Mouse (Mus musculus) kidney, adult 11 months (tissue): ENCODE measurements around the gene Caskin1.
A peak's percentile ranks its signal among the peaks of the same experiment; 100 is the strongest.

ENCODE experiments used
- DNase-seq: peaks from one replicate; pipeline ENCODE4 v3.0.0; 2022

Caskin1 gene

DNA sequence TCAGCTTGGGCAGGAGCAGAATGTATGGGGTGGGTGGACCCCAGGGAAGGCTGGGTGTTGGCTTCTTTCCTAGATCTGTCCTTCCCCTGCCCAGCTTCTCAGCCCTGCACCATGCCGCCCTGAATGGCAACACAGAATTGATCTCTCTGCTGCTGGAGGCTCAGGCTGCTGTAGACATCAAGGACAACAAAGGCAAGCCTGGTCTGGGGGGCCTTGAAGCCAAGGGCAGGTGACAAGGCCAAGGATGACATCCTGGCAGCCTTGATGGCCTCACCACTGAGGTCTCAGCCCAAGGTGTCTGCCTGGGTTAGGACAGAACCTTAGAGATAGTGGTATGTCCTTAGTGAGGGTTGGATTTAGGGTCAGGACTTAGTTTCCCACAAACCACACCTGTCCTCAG is 7.6 kb downstream of the Caskin1 start:
- DNase-seq = no peak

DNA sequence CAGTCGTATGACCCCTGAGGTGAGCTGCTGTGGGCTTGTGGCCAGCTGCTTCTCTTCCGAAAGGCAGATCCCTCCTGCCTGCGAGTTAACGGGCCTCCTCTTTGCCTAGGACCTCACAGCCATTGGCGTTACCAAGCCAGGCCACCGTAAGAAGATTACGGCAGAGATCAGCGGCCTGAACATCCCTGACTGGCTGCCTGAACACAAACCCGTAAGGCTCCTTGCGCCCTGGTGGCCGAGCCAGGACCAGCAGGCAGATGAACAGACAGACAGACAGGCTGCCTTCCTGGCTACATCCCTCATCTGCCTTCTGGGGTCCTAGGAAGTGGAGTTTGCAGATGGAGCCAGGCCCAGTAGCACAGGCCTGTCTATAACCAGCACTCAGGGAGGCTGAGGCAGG is 13.8 kb downstream of the Caskin1 start:
- DNase-seq = no peak

DNA sequence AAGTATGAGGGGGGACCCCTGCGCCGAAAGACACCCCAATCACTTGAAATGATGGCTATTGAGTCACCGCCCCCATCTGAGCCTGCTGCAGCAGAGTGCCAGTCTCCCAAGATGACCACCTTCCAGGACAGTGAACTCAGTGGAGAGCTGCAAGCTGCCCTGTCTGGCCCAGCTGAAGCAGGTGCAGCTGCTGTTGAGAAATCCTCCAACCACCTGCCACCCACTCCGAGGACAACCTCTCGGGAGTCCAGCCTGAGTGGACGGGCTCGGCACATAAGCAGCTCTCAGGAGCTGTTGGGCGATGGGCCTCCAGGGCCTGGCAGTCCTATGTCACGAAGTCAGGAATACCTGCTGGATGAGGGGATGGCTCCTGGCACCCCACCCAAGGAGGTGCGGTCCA is 15.7 kb downstream of the Caskin1 start:
- DNase-seq = no peak

DNA sequence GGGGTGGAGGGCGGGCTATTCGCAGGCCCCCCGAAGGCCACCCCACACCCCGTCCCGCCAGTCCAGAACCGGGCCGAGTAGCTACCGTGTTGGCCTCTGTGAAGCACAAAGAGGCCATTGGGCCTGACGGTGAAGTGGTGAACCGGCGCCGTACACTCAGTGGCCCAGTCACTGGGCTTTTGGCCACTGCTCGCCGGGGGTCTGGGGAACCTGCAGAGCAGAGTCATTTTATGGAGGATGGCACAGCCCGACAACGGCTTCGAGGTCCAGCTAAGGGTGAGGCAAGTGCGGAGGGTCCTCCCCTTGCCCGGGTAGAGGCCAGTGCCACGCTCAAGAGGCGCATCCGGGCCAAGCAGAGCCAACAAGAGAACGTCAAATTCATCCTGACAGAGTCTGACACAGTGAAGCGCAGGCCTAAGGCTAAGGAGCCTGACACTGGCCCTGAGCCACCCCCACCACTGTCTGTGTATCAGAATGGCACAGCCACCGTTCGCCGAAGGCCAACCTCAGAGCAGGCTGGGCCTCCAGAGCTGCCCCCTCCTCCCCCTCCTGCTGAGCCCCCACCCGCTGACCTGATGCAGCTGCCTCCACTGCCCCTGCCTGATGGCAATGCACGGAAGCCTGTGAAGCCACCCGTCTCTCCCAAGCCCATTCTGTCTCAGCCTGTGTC is 17.0 kb downstream of the Caskin1 start:
- DNase-seq = no peak

DNA sequence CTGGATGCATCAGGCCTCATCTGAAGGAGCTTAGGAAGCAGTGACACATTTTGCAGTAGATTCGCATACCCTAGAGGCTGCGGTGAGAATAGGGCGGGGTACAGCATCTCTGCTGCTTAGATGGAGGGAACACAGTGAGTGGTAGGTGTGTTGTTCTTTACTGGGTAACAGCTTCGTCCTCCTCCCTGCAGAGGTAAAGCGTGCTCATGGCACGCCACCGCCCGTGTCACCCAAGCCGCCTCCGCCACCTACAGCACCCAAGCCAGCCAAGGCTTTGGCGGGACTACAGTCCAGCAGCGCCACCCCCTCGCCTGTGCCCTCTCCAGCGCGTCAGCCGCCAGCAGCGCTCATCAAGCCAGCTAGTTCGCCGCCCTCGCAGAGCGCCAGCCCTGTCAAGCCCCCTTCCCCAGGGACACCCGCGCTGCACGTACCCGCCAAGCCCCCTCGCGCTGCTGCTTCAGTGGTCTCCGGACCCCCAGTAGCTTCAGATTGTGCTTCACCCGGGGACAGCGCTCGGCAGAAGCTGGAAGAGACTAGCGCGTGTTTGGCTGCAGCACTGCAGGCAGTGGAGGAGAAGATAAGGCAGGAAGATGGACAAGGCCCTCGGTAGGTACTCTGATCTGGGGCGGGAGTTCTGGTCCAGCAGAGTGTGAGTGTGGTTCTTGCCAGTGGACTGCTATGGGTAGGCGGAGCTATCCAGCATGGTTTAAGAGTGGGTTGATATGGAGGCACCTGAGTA is 18.1 kb downstream of the Caskin1 start:
- no peak for DNase-seq

DNA sequence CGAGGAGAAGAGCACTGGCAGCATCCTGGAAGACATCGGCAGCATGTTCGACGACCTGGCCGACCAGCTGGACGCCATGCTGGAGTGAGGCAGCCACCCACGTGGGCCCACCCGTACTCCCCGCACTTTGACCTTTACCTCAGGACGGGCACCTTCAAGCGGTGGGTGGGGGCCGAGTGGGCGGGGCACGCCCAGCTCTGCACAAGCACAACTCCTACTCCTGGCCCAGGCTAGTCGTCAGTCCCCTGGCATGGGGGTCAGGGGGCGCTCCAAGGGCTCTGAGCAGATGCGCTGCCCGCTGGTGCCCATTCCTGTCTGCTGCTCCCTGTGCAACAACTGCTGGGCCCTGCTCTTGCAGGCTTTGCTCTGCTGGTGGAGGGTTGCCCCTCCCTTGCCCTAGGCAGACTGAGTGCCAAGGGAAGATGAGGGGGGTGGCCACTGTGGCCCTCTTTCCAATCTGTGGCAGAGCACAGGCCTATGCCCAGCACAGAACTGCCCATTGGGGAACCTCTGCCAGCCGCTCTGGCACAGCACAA is 18.8 kb downstream of the Caskin1 start:
- no peak for DNase-seq

DNA sequence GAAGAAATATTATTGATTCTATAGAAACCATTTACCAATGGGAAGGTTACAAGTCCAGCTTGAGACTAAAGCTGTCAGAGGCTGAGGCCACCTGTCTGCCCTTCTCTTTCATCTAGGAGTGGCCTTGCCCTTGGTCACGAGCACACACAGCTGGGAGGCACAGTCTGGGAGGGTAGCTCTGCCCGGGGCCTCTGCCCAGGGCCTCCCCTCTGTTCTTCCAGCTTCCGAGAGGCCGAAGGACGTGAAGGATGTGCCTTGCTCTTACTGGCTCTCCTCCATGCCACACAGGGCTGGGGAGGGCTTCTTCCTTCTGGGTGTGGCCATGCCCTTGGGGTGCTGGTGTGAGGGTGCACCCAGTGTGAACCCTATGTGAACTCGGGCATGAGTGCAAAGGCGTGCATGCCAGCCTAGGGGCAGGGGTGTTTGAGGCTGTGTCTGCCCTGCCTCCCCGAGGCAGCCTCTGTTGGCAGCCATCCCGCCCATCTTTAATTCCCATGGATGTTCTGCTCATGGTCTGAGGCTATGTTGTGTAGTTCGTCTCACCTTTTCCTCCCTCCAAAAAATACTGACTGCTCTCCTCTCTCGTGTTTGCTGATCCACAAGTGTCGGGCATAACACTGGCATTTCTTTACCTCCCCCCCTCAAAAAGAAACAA is 19.5 kb downstream of the Caskin1 start:
- DNase-seq = no peak

DNA sequence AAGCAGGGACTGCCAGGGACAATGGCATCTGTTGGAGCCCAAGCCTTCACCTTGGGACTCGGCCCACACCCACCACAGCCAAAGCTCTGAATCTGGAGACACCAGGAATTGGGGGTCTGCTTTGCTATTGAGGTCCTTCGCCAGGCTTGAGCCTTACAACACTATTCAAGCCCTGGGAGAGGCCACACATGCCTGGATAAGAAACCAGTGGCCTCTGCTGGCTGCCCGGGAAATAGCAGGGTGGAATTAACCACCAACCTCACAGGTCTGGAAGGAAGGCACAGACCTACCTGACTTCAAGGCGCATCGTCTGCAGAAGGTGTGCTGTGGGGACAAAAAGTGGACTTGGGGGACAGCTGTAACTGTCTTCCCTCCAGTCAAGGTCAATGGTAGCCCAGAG is 25.2 kb downstream of the Caskin1 start:
- DNase-seq = peak; percentile 49

DNA sequence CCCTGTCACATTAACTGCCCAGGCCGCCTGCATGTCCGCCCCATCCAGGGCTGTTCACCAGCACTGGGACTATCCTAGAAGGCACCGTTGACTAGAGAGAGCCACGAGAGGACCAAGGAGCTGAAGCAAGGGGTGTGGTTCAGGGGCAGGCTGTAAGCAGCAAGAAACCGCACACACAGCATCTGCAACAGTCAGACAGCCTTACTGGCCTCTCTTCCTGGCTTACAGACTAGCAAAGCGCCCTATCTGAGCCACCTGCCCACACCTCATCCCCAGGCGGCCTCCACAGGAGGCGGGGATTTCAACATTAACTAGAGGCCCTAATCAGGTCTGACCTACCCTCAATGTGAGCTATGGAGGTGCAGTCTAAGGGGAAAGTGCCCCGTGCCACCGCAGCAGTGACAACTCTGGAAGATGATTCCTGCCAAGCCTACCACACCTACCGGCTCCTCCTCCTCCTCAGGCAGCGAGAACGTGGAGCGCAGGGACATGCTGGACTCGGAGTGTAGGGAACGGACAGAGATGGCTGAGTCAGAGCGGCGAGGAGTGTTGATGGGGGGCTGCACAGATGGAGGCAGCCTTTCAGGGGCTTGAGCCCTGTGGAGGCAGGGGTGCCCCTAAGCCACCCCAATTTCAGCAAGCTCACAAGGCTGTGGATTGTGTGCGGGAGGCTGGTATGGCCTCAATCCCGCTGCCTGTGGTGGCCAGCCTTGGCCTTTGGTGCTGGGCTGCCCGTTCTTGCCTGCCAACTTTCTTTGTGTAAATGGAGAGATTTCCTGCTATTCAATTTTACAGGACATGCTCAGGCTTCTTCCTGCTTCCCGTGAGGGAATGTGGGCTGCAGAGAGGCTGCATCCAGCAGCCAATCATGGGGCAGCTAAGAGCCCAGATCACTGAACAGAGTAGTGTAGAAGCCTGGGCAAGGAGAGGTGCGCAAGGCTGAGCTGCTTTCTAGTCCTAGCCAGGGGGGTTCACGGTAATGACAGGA is 26.2 kb downstream of the Caskin1 start:
- peak; percentile 25 for DNase-seq

DNA sequence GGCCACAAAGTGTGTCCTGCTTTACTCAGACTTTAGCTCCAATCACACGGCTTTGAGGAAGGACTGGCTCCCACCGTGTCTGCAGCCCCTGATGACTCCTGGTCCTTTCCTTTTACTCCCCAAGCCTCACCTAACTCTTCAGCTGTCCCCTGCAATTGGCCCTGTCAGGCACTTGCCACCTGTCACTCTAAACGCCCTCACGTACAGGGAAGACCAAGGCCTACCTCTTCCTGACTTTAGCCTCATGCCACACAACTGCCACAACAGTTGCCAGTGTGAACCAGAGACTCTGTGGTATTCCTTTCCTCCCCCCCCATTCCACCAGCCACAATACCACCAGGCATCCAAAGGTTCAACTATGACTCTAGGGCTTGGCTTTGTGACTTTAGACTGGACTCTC is 32.0 kb downstream of the Caskin1 start:
- DNase-seq = no peak

DNA sequence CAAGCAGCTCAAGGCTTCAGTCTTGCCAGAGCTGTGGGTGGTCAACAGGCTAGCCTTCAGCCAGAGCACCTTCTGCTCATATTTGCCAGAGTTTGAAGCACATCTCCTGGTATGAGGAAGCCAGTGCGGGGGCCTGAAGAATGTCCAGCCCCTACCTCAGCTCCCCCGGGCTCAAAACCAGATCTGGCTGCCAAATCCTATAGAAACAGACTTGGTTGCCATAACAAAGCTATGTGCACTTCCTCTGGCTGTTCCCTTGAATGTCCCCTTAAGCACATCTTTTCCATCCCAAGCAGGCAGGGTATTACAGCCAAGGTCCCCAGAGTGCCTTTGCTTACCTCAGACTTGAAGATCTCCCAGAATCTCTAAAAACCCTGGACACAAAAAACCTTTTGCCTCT is 36.3 kb downstream of the Caskin1 start:
- no peak for DNase-seq

DNA sequence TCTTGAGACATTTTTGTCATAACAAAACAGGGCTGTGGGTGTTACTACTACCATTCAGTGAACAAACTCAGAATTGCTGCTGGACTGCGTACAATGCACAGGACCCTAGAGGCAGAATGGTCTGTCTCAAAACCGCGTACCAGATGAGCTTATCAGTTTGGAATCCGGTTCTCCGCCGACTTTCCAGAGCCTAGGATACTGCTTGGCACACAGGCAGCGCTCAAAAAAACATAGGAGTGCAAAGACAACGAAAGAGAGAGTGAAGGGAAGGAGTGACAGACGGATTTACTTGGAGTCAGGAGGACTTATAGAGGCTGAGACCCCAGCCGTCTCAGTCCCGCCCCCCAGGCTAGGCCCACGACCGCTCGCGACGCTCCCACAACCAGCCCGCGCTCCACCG is 38.9 kb downstream of the Caskin1 start:
- DNase-seq = no peak

DNA sequence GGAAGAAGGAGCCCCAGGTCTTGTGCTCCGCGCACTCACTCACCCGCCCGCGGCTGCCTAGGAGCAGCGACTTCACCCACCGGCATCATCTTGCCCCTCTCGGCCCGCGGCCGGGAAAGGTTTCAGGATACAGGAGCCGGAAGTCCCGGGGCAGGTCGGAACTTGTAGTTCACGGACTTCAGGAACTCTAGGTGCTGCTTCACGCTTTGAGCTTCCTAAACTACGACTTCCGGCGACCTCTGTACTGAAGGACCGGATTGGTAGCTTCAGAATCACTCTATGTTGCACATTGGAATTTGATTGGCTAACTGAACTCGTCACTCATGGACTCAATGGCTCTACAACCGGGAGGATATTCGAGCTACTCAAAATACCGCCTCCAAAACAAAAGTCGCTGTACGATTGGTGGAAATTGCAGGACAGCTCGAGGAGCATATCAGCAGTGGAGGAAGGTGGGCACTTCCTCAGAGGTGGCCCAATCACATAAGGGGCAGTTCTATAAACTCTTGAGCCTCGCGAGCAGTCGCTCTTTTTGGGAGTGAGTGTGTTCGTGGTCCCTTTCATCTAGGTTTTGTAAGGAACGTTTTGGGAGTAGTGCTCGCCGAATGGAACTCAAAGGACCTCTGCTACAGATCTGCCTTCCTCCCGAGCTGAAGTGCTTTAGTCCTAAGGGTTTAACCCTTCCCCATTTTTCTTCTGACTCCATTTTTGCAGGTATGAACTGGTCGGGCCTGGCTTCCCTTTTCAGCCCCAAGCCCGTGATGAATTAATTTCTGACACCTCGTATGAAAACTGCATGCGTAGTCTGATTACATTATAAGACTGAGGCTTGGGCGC is 39.5 kb downstream of the Caskin1 start, which contains the start of gene Traf7:
TSS of gene Traf7 (minus strand) at position 216 of the 837 bp plus-strand sequence.
- DNase-seq = peak; percentile 99

DNA sequence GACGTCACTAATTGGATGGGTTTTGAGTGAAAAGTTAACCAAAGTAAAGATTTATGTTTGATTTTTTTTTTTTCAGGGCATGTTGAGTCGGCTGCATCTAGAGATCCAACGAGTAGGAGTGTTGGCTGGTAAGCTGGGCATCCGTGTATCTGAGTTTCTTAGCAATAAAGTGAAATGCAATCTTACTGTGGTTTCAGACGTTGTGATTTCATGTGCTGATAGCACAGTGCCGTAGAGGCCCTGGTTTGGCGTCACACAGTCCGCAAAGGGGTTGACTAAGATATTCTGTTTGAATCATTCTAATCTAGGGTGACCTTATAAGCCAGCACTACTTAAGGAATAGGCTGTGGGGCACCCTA is 40.1 kb downstream of the Caskin1 start:
- no peak for DNase-seq

DNA sequence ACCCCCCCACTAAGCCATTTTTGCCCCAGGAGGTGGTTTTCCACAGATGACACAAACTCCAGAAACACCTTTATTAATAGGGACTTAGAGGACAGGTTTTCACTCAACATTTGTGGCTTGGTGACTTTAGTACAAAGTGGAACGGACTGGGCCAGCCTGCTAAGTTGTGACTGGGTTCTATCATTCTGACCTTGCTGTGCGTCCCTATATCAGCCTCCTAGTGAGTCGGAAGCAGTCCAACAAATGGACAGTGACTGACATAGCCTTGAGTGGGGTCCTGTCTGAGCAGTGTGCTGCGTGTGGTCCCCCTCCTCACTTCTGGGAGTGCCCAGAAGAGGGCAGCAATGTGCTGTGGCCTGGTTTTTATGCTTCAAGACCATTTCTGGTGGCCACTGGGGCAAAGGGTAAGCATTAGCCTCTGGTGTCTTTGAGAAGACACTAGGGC is 40.6 kb downstream of the Caskin1 start:
- peak; percentile 52 for DNase-seq

DNA sequence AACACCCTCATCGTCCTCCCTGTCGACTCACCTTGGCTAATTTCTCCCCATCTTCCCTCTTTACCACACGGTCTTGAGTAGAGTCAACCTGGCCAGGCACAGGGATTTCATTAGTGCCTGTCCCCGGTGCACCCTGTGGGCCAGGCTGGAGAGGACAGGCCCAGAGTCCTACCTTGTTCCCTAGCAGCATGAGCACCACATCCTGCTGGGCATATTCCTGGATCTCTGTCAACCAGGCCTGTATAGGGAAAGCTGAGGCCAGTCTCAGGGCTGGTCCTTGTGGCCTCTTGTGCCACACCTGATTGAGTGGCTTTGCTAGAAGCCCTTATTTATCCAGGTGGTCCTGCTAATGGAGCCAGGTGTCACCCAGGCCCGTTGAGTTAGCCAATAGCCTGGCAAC is 41.5 kb downstream of the Caskin1 start:
- no peak for DNase-seq

DNA sequence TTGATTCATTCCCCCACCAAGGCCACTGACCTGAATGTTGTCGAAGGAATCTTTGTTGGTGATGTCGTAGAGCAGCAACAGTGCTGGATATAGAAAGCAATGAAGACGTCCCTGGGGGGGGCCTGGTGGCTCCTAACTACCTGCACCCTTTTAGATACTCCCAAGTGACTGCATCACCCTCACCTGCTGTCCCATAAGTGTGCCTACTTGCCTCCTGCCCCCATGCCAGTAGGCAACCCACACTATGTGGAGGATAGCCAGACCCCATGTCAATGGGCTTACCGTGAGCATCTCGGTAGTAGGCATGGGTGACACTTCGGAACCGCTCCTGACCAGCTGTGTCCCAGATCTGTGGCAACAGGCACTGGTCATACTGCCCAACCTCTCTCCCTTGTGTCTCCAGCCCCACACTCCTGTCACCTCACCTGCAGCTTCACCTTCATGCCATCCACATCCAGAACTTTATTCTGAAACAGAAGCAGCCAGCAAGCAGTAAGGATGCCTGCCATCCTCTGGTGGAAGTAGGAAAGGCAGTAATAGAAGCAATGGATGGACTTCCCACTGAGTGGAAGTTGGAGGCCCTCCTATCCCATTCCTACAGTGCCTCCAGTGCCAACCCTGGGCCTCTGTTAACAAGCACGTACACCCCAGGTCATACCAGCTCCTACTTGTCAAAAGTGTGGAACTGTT is 42.1 kb downstream of the Caskin1 start:
- DNase-seq = no peak

DNA sequence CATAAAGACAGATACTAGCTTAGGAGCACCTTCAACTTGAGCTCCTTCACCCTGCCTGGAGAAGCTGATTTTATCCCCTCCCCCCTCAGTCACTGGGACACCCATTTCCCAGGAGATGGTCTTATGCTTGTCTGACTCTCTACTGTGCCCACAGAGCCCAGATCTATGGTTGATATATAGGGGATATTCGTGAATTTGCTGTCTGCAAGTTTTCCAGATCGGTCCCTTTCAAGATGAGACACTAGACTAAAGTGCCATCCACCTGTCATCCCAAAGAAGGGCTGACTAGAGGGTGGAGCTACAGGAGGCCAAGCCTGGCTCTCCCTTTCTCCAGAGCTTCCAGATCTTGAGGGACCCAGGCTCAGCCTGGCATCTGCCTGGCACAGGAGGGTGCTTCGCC is 42.7 kb downstream of the Caskin1 start:
- DNase-seq = no peak

DNA sequence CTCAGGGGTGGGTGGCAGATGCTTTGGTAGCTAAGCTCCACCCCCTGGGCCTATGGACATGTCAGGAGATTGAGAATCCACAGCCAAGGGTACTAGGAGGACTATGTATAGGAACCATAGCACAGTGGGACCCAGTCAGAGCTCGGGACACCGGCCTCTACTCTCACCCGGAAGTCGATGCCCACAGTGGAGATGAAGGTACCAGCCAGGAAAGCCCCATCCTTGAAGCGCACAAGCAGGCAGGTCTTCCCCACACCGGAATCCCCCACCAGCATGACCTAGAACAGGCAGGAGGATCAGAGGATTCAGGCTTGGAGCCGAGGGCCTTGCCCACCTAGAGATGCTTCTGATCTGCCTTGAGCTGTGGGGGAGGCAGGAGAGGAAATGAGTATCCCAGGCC is 43.6 kb downstream of the Caskin1 start:
- DNase-seq = no peak

DNA sequence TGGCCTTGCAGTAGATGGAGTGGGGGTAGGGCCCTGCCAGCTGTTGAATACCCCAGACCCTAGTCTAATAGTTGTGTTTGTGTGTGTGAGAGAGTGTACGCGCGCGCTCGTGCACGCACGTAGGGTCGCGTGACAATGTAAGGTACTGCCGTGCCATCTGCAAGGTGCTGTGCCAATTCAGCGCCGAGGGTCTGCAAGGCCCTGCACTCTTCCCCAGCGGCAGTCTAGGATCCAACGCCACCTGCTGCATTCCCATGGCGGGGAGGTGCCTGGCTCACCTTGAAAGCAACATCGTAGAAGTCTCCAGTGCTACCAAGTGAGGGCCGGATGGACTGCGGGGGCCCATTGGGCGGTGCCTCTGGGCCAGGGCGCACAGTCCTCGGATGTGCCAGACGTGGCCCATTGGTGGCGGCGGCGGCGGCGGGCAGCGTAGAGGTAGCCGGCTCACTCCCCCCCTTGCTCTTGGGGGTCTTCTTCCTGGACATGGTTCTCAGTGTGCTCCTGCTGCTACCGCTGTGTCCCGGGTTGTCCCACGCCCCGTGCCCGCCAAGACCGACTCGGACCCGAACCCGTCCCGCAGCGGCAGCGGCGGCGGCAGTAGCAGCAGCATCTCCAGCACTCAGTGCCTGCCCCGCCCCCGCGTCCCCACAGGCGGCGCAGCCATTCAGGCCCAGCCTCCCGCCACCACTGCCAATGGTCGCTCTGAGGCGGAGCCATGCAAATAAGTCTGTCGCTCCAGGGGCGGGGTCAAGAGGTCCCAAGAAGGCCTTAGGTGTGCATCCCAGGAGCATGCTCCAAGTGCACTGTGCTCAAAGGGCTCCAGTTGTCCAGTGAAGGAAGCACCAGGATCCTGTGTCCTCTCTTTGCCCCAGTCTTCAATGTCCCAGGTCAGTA is 44.9 kb downstream of the Caskin1 start:
- peak; percentile 89 for DNase-seq
